Mouse (Mus musculus): ENCODE measurements around the gene Rbfox2.

GRCm38 (mm10) chr15:77354496-77354847 lies 47.7 kb upstream of the Rbfox2 start:
- no peak for TF ChIP-seq CTCF (IDR thresholded peaks at IDR 0.05; ENCODE audit: low read depth, low read length)
- no peak for TF ChIP-seq POLR2A (IDR thresholded peaks at IDR 0.05; ENCODE audit: extremely low read depth, insufficient read depth, low read length)

All from liver, adult 2 months (tissue).